Mouse (Mus musculus): ENCODE data around the gene Ccnt1. TPM values are rescaled to one million over a fixed set of nuclear protein-coding genes. Genes with fewer than 3 reads are reported as not detected.
A peak's percentile ranks its signal among the peaks of the same experiment; 100 is the strongest.
"Not testable (repeated sequence)": the region's sequence is repeated elsewhere in the genome, so short reads cannot be mapped to it uniquely, and the experiment has no call there.

Ccnt1 gene
- total RNA-seq, 2 experiments from 2014 or later: 53.4 to 57.3 TPM

DNA sequence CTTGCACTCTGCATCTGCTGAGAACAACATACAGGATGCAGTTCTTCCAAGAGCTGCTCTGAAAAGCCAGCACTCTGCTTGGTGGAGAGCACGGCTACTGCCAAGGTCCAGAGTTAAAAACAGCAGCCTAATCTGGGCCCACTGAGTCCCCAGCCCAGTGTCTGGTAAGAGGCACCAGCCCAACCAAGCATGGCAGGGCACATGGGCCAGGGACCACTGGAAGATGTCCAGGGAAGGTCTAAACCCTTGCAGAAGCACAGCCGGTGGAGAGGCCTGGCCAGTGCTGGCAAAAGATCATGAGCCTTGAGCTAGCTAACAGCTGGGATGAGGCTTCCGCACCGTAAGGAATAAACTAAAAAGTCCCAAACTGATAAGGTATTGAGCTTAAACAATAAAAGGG, 14.8 kb downstream of the Ccnt1 start:
- ATAC-seq (replicated peaks; ENCODE audit: poor library complexity, severe bottlenecking): no peak

DNA sequence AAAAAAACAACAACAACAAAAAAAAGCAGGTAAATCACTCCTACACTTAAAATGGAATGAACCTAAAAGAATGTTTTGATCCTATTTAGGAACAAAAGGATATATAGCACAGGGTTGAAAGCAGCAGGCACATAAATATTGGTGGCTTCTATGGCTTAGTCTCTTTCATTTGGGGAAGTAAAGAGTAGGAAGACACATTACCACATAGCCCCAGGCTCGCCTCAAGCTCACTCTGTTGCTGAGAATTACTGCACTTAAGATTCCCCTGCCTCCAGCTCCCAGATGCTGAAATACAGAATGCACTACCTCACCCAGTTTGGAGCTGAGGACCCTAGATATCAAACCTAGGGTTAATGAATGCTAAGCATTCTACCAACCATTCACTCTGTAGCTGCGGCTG, 18.0 kb downstream of the Ccnt1 start:
- ATAC-seq (replicated peaks; ENCODE audit: poor library complexity, severe bottlenecking): peak; percentile 66

DNA sequence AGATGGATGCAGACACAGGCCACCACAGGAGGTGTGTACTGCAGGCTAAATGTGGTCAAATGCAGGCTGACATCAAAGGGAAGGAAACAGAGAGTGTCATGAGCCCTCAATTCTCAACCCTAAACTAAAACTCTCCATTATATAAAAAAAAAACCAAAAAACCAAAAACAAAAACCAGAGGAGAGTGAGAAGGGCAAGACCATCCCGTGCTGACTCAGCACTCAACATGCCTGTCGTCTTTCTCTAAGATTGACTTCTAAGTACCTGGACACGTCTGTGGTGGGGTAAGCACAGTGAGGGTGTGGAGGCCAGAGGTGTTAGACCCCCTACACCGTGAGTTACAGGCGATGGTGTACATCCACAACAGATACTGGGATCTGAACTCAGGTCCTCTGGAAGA, 23.9 kb downstream of the Ccnt1 start:
- no peak for ATAC-seq (replicated peaks; ENCODE audit: poor library complexity, severe bottlenecking)

DNA sequence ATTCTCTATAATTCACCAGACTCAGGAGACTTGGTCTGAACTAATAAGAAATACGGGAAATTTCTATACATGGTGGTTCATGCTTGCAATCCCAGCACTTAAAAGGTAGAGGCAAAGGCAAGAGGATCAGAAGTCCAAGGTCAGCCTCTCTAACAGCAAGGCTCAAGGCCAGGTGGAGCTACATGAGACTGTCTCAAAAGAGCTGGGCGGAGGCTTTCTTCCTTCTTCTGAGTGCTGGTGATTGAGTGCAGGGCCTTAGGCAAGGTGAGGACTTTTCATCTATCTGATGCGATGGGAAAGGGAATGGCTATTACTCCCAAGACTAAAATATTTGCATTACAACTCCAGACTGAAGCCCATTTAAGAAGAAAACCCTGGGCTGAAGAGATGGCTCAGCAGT, 25.6 kb downstream of the Ccnt1 start:
- ATAC-seq (replicated peaks; ENCODE audit: poor library complexity, severe bottlenecking): no peak

DNA sequence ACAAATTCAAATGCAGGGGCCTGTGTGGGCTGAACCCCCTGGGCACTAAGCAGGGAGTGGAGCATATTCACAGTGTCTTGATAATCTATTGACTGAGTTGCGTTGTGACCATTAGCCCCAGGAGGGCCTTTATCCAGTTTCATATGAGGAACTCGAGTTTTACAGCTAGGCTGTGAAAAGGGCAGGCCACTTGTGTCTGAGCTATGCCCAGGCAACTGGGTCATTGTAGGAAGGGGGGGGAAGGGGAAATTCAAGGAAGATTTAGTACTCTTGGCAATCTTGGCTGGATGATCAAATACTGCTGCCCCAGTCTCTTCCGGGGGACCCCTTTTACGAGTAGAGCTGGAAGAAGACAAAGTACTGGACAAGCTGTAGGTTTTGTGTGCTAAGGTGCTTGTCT, 27.4 kb downstream of the Ccnt1 start:
- no peak for ATAC-seq (replicated peaks; ENCODE audit: poor library complexity, severe bottlenecking)

DNA sequence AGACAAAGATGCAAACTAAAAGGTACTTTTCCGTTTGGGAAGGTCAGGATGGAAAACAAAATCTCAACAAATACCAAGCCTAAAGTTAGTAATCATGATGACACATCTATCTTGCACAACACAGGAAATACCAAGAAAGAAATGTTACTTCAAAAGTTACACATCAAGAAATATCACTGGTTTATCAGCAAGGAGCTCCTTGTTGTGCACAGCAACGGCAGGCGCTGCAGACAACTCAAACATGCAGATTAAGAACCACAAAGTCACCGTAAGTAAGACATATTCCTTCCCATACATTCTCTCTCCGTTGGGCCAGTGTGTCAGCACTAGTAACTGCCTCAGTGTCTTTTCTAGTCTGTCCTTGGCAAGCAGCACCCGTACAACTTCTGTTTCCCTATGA, 29.7 kb downstream of the Ccnt1 start:
- peak; percentile 73 for ATAC-seq (replicated peaks; ENCODE audit: poor library complexity, severe bottlenecking)

DNA sequence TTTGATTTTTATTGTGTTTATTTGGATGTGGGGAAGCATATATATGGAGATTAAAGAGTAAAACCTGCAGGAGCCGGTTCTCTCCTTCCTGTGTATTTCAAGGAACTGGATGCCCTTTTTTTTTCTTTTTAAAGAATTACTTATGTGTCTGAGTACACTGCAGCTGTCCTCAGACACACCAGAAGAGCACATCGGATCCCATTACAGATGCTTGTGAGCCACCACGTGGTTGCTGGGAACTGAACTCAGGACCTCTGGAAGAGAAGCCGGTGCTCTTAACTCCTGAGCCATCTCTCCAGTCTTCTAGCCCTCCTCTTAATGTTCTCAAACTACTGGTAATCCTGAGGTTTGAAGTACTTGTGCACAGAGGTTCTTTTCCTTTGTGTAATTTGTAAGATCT, 32.8 kb downstream of the Ccnt1 start:
- no peak for ATAC-seq (replicated peaks; ENCODE audit: poor library complexity, severe bottlenecking)

DNA sequence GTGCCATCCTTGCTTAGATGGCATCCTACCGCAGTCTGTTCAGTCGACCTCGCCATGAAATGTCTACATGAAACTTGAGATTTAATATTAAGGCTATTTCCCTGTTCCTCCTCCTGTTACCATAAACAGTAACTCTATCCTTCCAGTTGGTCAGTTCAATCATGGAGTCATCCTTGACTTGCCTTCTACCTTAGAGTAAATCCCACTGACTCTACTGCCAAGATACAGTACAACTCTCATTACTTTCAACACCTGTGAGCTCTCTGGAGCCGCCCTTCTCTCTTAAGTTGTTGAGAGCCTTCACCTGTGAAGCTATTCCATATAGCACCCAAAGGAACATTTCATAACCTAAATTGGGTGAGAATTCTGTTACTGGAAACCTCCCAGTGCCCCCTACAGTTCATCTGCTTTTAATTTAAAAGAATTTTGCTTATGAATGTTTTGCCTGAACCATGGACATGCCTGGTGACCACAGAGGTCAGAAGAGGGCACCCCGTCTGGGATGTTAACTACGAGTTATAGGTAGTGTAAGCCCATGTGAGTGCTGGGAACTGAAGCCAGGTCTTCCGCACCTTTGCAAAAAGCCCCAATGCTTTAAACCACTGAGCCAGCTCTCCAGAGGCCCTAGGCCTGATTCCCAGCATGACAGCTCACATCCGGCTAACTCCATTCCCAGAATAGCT, 33.8 kb downstream of the Ccnt1 start:
- ATAC-seq (replicated peaks; ENCODE audit: poor library complexity, severe bottlenecking): no peak

DNA sequence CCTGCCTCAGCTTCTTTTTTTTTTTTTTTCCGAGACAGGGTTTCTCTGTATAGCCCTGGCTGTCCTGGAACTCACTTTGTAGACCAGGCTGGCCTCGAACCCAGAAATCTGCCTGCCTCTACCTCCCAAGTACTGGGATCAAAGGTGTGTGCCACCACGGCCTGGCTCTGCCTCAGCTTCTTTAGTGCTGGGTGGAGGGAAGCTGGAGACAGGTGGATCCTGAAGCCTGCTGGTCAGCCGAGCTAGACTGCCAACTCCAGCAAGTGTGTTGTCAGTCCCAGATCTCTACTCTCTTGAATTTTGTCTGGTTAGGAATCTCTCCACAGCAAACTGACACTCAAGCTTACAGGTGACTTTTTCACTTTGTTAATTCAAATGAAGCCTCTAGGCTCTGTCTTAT, 34.8 kb downstream of the Ccnt1 start:
- no peak for ATAC-seq (replicated peaks; ENCODE audit: poor library complexity, severe bottlenecking)

DNA sequence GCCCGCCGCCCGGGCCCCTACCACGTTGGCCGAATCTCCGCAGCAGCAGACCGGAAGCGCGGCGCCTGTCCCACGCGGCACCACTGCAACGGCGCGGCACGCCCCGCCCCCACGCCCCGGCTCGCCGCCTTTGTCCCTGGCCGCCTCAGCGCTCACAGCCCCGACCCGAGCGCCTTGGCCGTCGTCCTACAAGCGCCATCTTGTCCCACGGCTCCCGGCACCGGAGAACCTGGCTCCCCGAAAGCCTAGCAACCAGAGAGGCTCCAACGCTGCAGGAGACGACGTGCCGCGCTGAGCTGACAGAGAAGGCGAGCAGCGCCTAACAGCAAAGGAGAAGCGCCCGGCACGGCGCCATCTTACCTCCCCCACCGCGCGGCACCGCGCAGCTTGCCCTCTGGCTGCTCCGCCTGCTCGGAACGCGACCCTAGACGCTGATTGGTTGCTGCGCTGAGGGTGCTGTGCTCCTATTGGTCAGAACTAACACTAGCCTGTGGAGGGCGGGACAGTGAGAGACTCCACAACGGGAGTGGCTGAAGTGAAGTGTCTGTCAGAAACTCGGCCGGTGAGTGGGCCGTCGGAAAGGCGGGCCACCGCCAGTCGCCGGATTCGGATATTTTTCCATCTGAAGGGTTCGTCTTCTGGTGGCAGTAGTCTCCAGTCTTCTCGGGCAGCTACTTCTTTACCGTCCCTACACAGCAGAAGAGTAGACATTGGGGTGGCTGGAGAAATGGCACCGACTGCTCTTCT, 36.7 kb downstream of the Ccnt1 start, which contains the start of gene Kansl2:
Gene Kansl2 (minus strand): TSS at position 384 of the 747 bp plus-strand sequence.
- ATAC-seq (replicated peaks; ENCODE audit: poor library complexity, severe bottlenecking): peak; percentile 95

DNA sequence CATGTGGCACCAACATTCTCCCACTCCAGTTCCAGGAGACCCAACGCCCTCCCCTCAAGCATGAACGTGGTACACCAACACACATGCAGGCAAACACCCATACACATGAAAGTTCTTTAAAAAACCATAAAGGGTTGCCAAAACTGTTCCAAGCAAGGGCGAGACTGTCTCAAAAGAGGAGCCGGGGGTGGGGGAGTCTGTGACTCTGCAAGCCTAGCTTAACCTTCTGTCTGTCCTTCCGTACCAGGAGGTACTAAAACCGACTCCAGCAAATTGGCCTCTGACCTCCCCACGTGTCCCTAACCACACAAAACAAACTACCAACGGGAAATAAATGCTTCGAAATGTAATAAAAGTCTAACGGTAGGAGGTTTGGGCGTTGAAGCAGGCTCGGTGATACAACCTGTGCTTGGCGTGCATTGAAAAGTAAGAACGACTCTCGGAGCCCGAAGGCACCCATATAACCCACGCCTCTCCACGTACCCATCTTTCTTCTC, 37.6 kb downstream of the Ccnt1 start:
- no peak for ATAC-seq (replicated peaks; ENCODE audit: poor library complexity, severe bottlenecking)

DNA sequence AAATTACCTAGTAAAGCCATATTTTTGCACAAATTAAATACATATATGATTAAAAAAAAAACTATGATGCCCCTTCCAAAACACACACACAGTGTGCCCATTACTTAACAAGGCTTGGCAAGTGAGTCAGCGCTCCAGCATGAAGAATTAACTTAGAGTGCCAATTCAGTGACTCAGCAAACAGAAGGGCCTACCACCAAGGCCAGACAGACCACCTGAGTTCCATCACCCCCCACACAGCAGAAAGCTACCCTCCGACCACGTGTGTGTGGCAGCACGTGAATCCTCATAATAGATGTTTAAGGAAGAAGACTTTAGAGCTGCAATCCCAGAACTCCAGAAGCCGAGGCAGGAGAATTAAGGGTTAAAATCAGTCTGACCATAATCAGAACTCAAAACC, 38.4 kb downstream of the Ccnt1 start:
- ATAC-seq (replicated peaks; ENCODE audit: poor library complexity, severe bottlenecking): 0 out of 2 replicates have a peak, but pooled peaks have one; percentile 8

DNA sequence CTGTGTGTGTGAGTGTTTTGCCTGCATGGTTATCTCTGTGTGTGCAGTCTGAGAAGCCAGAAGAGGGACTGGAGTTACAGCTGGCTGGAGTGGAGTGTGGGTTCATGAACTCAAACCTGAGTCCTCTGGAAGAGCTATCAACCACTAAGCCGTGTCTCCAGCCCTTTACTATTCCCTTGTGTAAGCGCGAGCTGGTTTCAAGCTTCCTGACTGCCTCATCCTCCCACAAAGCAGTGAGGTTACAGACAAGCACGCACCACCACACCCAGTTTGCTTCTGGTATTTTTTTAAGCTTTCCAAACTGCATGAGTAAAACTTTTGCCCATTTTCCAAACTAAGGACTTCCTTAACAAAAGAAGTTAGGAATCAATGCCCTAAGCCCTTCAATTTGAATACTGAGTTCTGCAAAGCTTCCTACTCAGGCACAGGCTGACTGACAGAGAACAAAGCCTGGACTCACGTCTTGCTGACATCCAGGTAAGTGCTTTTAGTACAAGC, 42.6 kb downstream of the Ccnt1 start:
- no peak for ATAC-seq (replicated peaks; ENCODE audit: poor library complexity, severe bottlenecking)

DNA sequence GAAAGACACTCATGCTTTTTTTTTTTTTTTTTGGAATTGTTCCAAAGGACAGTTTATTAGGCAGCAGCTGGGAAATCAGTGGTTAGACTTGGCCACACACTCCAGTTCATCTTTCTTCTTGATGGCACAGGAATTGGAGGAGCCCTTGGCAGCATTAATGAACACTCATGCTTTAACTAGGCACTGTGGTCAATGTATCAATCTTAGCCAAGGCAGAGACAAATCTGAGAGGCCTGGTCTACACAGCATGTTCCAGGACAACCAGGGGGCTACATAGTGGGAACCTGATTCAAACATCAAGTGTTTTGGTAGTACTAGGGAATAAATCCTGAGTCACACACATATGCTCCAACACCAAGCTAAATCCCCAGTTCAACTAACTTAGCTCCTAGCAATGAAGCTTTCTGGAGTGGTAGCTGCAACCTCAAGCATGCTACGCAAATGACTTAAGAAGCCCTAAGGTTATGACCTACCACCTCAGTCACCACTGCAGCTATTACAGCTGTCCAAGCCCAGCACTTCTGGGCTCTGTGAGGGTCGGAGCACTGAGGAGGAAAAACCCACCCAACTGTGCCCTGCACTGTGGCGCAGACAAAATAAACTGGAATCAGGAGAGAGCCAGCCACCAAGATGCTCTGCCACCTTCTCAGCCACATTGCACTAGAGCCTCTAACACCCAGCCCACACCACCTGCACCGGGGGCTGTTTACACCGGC, 43.5 kb downstream of the Ccnt1 start:
- no peak for ATAC-seq (replicated peaks; ENCODE audit: poor library complexity, severe bottlenecking)

DNA sequence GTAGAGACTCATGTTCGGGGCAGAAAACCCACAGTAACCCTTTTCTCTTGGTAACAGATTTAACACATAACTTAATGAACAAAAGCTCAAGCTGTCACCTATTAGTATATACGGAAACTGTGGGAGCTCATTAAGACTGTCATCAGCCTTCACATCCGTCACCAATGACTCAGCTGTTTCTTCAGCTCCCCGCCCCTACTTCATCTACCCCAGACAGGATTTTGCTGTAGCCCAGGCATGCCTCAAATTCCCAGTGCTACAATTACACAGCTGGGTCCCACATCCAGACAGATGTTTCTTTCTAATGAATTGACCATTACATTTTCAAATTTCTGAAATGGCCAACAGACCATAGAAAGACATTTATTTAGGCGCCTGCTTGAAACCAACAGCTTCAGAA, 44.7 kb downstream of the Ccnt1 start:
- no peak for ATAC-seq (replicated peaks; ENCODE audit: poor library complexity, severe bottlenecking)

DNA sequence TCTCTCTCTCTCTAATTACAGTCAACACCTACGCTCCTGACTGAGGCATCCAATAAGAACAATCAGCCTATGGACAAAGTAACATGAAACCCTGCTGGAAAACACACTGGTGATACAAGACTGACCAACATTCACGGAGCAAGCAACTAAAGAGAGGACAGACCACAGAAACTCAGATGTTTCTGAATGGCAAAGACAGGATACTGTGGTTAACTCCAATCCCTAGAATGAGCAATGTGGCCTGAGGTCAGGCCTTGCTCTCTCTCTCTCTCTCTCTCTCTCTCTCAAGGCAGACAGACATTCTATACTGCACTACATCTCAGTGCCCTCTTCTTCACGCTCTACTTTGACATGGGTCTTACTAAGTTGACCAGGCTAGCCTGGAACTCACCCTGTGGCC, 49.5 kb downstream of the Ccnt1 start:
- no peak for ATAC-seq (replicated peaks; ENCODE audit: poor library complexity, severe bottlenecking)

DNA sequence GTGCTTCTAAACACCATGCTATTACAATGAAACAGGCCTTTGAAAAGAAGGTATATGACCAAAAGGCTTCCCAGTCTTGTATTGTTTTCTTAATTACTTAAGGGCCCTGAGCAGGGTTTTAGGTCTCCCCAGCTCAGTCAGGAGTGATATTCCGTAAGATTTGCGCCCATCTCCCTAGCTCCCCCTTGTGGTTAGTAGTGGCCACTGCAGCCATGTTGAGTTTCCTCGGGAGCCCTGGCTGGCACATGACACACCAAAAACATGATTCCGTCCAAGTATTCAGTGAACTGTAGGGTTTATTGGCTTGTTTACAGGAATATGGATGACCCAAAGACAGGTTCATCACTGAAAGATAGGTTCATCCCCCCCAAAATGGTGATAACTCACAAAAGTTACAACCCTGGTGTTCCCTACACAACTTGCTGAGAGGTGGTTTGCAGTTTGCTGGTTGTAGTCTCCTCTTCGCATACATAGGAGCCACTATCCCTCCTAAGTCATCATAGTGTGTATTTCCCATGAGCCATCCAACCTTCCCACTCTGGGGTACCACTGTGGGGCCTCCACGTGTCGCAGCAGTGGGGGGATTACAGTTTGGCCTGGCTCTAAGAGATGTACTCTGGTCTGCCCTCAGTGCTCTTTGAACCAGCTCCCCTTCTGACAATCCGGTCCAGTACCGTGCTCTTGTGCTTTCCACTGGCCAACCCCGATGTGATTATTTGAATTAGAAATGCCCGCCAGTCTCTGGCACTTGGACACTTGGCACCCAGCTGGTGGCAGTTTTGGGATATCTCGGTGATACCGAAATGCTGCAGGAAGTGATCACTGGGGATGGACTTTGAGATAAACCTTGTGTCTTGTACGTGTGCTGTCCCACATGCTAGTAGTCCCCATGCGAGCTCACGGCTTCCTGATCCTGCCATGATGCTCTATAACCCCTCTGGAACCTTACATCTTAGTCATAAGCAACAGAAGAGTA, 53.1 kb downstream of the Ccnt1 start:
- ATAC-seq (replicated peaks; ENCODE audit: poor library complexity, severe bottlenecking): peak; percentile 27; the same call in 1 of the 2 replicates

DNA sequence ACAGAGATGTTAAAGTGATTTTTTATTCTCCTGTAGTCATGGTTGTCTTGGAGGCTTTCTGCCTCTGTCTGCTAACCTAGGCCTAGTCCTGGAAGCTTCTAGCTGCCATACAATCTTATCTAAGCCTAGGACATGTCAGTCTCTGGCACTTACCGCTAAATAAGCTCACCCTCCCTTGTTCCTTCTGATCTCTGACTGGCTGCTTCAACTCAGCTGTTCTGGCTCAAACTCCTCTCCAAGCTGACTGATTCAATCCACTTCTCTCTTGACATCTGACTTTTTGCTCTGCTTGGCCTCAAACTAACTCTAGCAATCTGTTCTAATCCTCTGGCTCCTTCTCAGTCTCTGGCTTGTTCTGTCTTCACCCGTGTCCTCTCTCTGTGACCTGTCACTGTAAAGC, 55.9 kb downstream of the Ccnt1 start:
- ATAC-seq (replicated peaks; ENCODE audit: poor library complexity, severe bottlenecking): not testable (repeated sequence)

DNA sequence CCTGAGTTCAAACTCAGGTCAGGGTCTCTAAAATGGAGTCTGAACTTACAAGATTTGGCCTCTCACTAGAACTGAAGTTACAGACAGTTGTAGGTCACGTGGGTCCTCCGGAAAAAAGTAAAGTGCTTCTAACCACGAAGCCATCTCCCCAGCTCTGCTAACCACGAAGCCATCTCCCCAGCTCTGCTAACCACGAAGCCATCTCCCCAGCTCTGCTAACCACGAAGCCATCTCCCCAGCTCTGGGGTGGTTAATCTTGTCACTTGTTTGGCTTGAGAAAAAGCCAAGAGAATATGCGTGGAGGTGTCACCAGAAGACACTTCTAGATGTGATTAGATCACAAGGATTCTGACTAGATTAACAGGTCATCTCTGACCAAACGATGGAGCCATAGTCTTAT, 56.6 kb downstream of the Ccnt1 start:
- peak; percentile 34 for ATAC-seq (replicated peaks; ENCODE audit: poor library complexity, severe bottlenecking)

DNA sequence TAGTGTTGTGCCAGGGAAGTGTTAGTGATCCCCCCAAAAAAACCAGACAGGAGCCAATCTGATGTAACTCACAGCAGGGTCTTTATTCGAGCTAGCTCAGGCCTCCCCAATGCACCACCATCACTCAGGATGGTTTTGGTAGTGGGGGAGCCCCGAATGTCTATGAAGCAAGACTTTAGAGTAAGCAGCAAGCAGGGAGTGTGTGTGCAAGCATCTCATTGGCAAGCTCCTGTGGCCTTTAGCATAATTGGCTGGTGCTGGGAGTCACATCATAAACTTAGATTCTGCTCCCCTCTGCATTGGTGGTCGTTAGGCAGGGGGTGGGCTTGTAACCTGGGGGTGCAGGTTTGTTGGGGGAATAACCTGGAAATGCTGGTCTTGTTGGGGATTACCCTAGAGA, 57.0 kb downstream of the Ccnt1 start:
- ATAC-seq (replicated peaks; ENCODE audit: poor library complexity, severe bottlenecking): not testable (repeated sequence)
